Mouse (Mus musculus) C2C12 (cell line): ENCODE results near the gene Lair1. TPM values are rescaled to one million over a fixed set of nuclear protein-coding genes. Genes with fewer than 3 reads are reported as not detected.

ENCODE experiments used
- H3K27me3 ChIP-seq: one replicate; pipeline ENCODE4 v1.6.1; 2011; ENCODE audit not compliant: control insufficient read depth, insufficient read depth, insufficient read length
- H3K36me3 ChIP-seq: one replicate; pipeline ENCODE4 v1.6.1; 2011; ENCODE audit not compliant: control insufficient read depth, insufficient read depth
- H3K4me3 ChIP-seq: one replicate; pipeline ENCODE4 v1.5.1; 2011; ENCODE audit warnings: mild to moderate bottlenecking, control low read depth; ENCODE audit not compliant: poor library complexity, insufficient read depth, severe bottlenecking
- H3K79me2 ChIP-seq: one replicate; pipeline ENCODE4 v1.6.1; 2011; ENCODE audit not compliant: control insufficient read depth, insufficient read depth
- H3K79me3 ChIP-seq: one replicate; pipeline ENCODE4 v1.6.1; 2011; ENCODE audit warnings: low read depth, control low read depth
- H3ac ChIP-seq: one replicate; pipeline ENCODE3; 2011; ENCODE audit warnings: low read depth; ENCODE audit not compliant: control insufficient read depth, insufficient read length
- CEBPB ChIP-seq: IDR thresholded peaks from one replicate; pipeline ENCODE4 v1.6.1; 2011; ENCODE audit warnings: low read depth, mild to moderate bottlenecking, control low read depth, moderate library complexity
- CTCF ChIP-seq: IDR thresholded peaks from one replicate; pipeline ENCODE4 v1.5.1; 2011; ENCODE audit not compliant: control insufficient read depth, insufficient read depth, insufficient read length
- FOSL1 ChIP-seq: IDR thresholded peaks from one replicate; pipeline ENCODE4 v1.8.0; 2011; ENCODE audit warnings: mild to moderate bottlenecking, low read length; ENCODE audit not compliant: poor library complexity, insufficient read depth, severe bottlenecking
- MAX ChIP-seq: IDR thresholded peaks from one replicate; pipeline ENCODE4 v1.6.1; 2011; ENCODE audit warnings: mild to moderate bottlenecking, control low read depth
- MYOD1 ChIP-seq: IDR thresholded peaks from one replicate; pipeline ENCODE4 v1.6.1; 2011; ENCODE audit warnings: low read depth; ENCODE audit not compliant: control insufficient read depth, insufficient read length
- MYOG ChIP-seq: IDR thresholded peaks from one replicate; pipeline ENCODE4 v1.6.1; 2011; ENCODE audit not compliant: control insufficient read depth, insufficient read length; ENCODE audit errors: extremely low read depth
- USF1 ChIP-seq: IDR thresholded peaks from one replicate; pipeline ENCODE4 v1.6.1; 2011; ENCODE audit warnings: low read depth, mild to moderate bottlenecking, control low read depth, moderate library complexity
- polyA plus RNA-seq: library from polyadenylated mRNA; unstranded; fragments of >200 nt; fragmentation: generic; extraction: Trizol; gene quantifications from one replicate; pipeline ENCODE4 v1.2.1, GENCODE M21; 2012; ENCODE audit warnings: missing spikeins

Lair1 gene
- polyA plus RNA-seq, 1 experiment: not detected

GRCm38 (mm10) chr7:4091170-4091569 lies 28.2 kb upstream of the Lair1 start:
- Histone ChIP-seq H3K79me2 (no peaks in the 10 kb centered on the region), H3ac (no peak overlapping the region)

GRCm38 (mm10) chr7:4088679-4089078 lies 25.7 kb upstream of the Lair1 start:
- H3K4me3 ChIP-seq: no peak overlapping the region
- H3ac ChIP-seq: no peak overlapping the region
- no peaks in the 10 kb centered on the region for H3K79me2 ChIP-seq
- no peaks in the 10 kb centered on the region for H3K36me3 ChIP-seq
- H3K27me3 ChIP-seq: no peaks in the 10 kb centered on the region
- TF ChIP-seq FOSL1 (no peak), CEBPB (no peak), MYOG (no peak), USF1 (no peak), MYOD1 (no peak)
- no peaks in the 10 kb centered on the region for H3K79me3 ChIP-seq

More at GRCm38 (mm10) chr7:4091170-4091569, 28.2 kb upstream of the Lair1 start:
- Histone ChIP-seq H3K79me3 (no peaks in the 10 kb centered on the region), H3K27me3 (no peaks in the 10 kb centered on the region), H3K36me3 (no peaks in the 10 kb centered on the region), H3K4me3 (no peak overlapping the region)
- no peak for TF ChIP-seq MYOG
- TF ChIP-seq USF1: no peak
- peak; percentile 31 for TF ChIP-seq MYOD1
- TF ChIP-seq CEBPB: no peak
- TF ChIP-seq MAX: no peak
- TF ChIP-seq FOSL1: no peak
- no peak for TF ChIP-seq CTCF

- no peaks in the 10 kb centered on the region for H3K36me3 ChIP-seq
- H3K4me3 ChIP-seq: no peak overlapping the region
- H3K79me3 ChIP-seq: no peaks in the 10 kb centered on the region
- no peak overlapping the region for H3ac ChIP-seq
- no peaks in the 10 kb centered on the region for H3K79me2 ChIP-seq
- no peak for TF ChIP-seq CEBPB
- no peak for TF ChIP-seq MYOD1
- no peak for TF ChIP-seq MAX
- TF ChIP-seq MYOG: no peak
- TF ChIP-seq FOSL1: no peak
- no peaks in the 10 kb centered on the region for H3K27me3 ChIP-seq
Measured at GRCm38 (mm10) chr7:4087896-4088480, 25.0 kb upstream of the Lair1 start.

- Histone ChIP-seq H3K27me3 (no peaks in the 10 kb centered on the region), H3K36me3 (no peaks in the 10 kb centered on the region), H3ac (no peak overlapping the region), H3K4me3 (no peak overlapping the region), H3K79me3 (no peaks in the 10 kb centered on the region), H3K79me2 (no peaks in the 10 kb centered on the region)
- TF ChIP-seq CEBPB (no peak), MYOG (no peak), FOSL1 (no peak), USF1 (no peak), CTCF (no peak), MYOD1 (no peak), MAX (no peak)
Measured at GRCm38 (mm10) chr7:4087238-4087895, 24.4 kb upstream of the Lair1 start.

GRCm38 (mm10) chr7:4085562-4085961 lies 22.6 kb upstream of the Lair1 start:
- Histone ChIP-seq H3K27me3 (no peaks in the 10 kb centered on the region), H3K36me3 (no peaks in the 10 kb centered on the region), H3K79me2 (no peaks in the 10 kb centered on the region), H3ac (no peak overlapping the region), H3K4me3 (no peak overlapping the region), H3K79me3 (no peaks in the 10 kb centered on the region)
- TF ChIP-seq USF1 (no peak), CEBPB (no peak), CTCF (no peak), MYOD1 (no peak), MYOG (no peak), MAX (no peak)

GRCm38 (mm10) chr7:4084161-4084560 lies 21.2 kb upstream of the Lair1 start:
- H3K4me3 ChIP-seq: no peak overlapping the region
- H3K79me3 ChIP-seq: no peaks in the 10 kb centered on the region
- H3K27me3 ChIP-seq: no peaks in the 10 kb centered on the region
- no peaks in the 10 kb centered on the region for H3K79me2 ChIP-seq
- TF ChIP-seq USF1: no peak
- no peak for TF ChIP-seq CEBPB
- TF ChIP-seq FOSL1: no peak
- no peak for TF ChIP-seq MYOG
- TF ChIP-seq CTCF: no peak
- no peak for TF ChIP-seq MAX
- no peak for TF ChIP-seq MYOD1
- no peak overlapping the region for H3ac ChIP-seq
- no peaks in the 10 kb centered on the region for H3K36me3 ChIP-seq
